Mouse (Mus musculus) bone marrow, adult 2 months (tissue): ENCODE results near the gene Dnase2b. TPM values are rescaled to one million over a fixed set of nuclear protein-coding genes. Genes with fewer than 3 reads are reported as not detected.

Experiments
- H3K27ac ChIP-seq: fragments of 200-500 bp; 2 replicates; pipeline ENCODE4 v1.5.1; 2012; ENCODE audit warnings: low read depth, mild to moderate bottlenecking, control low read depth, inconsistent platforms, low read length; ENCODE audit not compliant: control insufficient read depth, poor library complexity, insufficient read depth
- H3K4me1 ChIP-seq: fragments of 200-500 bp; 2 replicates; pipeline ENCODE4 v1.6.1; 2011; ENCODE audit warnings: low read length; ENCODE audit not compliant: control insufficient read depth, insufficient read depth
- H3K4me3 ChIP-seq: fragments of 200-500 bp; replicated peaks from 2 replicates; pipeline ENCODE3; 2011; ENCODE audit warnings: mild to moderate bottlenecking, low read depth, low read length, control low read depth; ENCODE audit not compliant: control insufficient read depth
- CTCF ChIP-seq: fragments of 200-500 bp; IDR thresholded peaks from 2 replicates; pipeline ENCODE4 v1.5.1; 2011; ENCODE audit warnings: low read length, control low read depth; ENCODE audit not compliant: control insufficient read depth, insufficient read depth
- POLR2A ChIP-seq: fragments of 200-500 bp; IDR thresholded peaks from 2 replicates; pipeline ENCODE4 v1.6.1; 2011; ENCODE audit warnings: low read depth, mild to moderate bottlenecking, control low read depth, low read length, borderline replicate concordance; ENCODE audit not compliant: control insufficient read depth
- WGBS: fragments of 180-500 bp; shearing (Covaris S2); methylation state at CpG from one replicate; pipeline ENCODE4 v1.1.7; 2018; 5-methylcytosine and 5-hydroxymethylcytosine counted together
- polyA plus RNA-seq: library from polyadenylated mRNA; stranded (reverse); fragments of >200 nt; gene quantifications from 2 replicates; pipeline ENCODE4 v1.2.4, GENCODE M21; 2011; ENCODE audit warnings: low replicate concordance; ENCODE audit not compliant: missing spikeins, insufficient read depth, insufficient read length

Gene Dnase2b
- polyA plus RNA-seq, 1 experiment, result not detected

GRCm38 (mm10) chr3:146620555-146621249, 5.3 kb upstream of the Dnase2b start:
- Histone ChIP-seq H3K4me3 (no peak overlapping the region), H3K4me1 (no peaks in the 10 kb centered on the region; the same call in 1 of the 2 replicates), H3K27ac (no peak overlapping the region)
- 59% methylated on average over 14 of the region's 14 CpGs for WGBS
- TF ChIP-seq POLR2A (no peak), CTCF (no peak)

GRCm38 (mm10) chr3:146620101-146620500, 4.7 kb upstream of the Dnase2b start:
- H3K4me1 ChIP-seq, result no peaks in the 10 kb centered on the region; the same call in 1 of the 2 replicates
- 83% methylated on average over 10 of the region's 10 CpGs for WGBS
- TF ChIP-seq POLR2A, result no peak
- no peak for TF ChIP-seq CTCF
- no peak overlapping the region for H3K27ac ChIP-seq
- no peak overlapping the region for H3K4me3 ChIP-seq

- WGBS, result 57% methylated on average over 4 of the region's 4 CpGs
- TF ChIP-seq CTCF, result no peak
- TF ChIP-seq POLR2A, result no peak
- Histone ChIP-seq H3K4me1 (no peaks in the 10 kb centered on the region; the same call in 1 of the 2 replicates), H3K27ac (no peak overlapping the region), H3K4me3 (no peak overlapping the region)
Observed at GRCm38 (mm10) chr3:146618357-146618756, 3.0 kb upstream of the Dnase2b start.

GRCm38 (mm10) chr3:146617946-146618345, 2.5 kb upstream of the Dnase2b start:
- no peak overlapping the region for H3K27ac ChIP-seq
- H3K4me1 ChIP-seq, result no peaks in the 10 kb centered on the region; the same call in 1 of the 2 replicates
- TF ChIP-seq POLR2A (no peak), CTCF (no peak)
- no peak overlapping the region for H3K4me3 ChIP-seq

- TF ChIP-seq CTCF (no peak), POLR2A (no peak)
- H3K27ac ChIP-seq, result peak overlapping the region; percentile 10
Observed at GRCm38 (mm10) chr3:146616533-146617283, 1.3 kb upstream of the Dnase2b start.

GRCm38 (mm10) chr3:146611821-146612220, 3.6 kb downstream of the Dnase2b start:
- no peak overlapping the region for H3K4me3 ChIP-seq
- 51% methylated on average over 4 of the region's 4 CpGs for WGBS
- TF ChIP-seq POLR2A (no peak), CTCF (no peak)
- no peak overlapping the region for H3K27ac ChIP-seq
- H3K4me1 ChIP-seq, result no peaks in the 10 kb centered on the region; the same call in 1 of the 2 replicates

More at GRCm38 (mm10) chr3:146616533-146617283, 1.3 kb upstream of the Dnase2b start:
- no peaks in the 10 kb centered on the region; the same call in 1 of the 2 replicates for H3K4me1 ChIP-seq
- H3K4me3 ChIP-seq, result no peak overlapping the region
- 33% methylated on average over 5 of the region's 5 CpGs for WGBS

- no peak overlapping the region for H3K27ac ChIP-seq
- H3K4me1 ChIP-seq, result no peaks in the 10 kb centered on the region
- WGBS, result 85% methylated on average over 4 of the region's 4 CpGs
- TF ChIP-seq POLR2A (no peak), CTCF (no peak)
- H3K4me3 ChIP-seq, result no peak overlapping the region
Observed at GRCm38 (mm10) chr3:146611261-146611660, 4.1 kb downstream of the Dnase2b start.

- no peak overlapping the region for H3K27ac ChIP-seq
- WGBS, result 38% methylated on average over 10 of the region's 10 CpGs
- TF ChIP-seq CTCF (no peak), POLR2A (no peak)
- H3K4me3 ChIP-seq, result no peak overlapping the region
- H3K4me1 ChIP-seq, result no peaks in the 10 kb centered on the region
Observed at GRCm38 (mm10) chr3:146610322-146610721, 5.1 kb downstream of the Dnase2b start.
